Mouse (Mus musculus): ENCODE data around the gene Bptf.
"Not testable (repeated sequence)": the region's sequence is repeated elsewhere in the genome, so short reads cannot be mapped to it uniquely, and the experiment has no call there.

Bptf gene

DNA sequence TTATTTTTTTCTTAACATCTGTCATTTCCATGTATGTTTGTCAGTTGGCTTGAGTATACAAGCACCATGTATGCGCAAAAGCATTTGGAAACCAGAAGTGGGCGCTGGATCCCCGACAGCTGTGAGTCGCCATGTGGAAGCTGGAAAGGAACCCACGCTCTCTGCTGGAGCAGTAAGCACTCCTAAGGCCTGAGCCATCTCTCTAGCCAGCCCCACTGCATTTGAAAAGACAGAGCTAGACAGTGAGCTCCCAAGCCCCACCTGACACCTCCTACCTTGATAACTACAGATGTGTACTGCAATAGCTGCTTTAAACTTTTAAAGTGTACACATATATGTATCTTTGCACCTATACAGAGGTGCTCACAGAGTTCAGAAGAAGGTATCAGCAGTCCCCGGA is 74.5 kb downstream of the Bptf start:
- DNase-seq (ENCODE audit: low read depth, low spot score): no peak

- DNase-seq (ENCODE audit: low read depth, low spot score): no peak
Observed at GRCm38 (mm10) chr11:107054870-107055269, 77.1 kb downstream of the Bptf start.

DNA sequence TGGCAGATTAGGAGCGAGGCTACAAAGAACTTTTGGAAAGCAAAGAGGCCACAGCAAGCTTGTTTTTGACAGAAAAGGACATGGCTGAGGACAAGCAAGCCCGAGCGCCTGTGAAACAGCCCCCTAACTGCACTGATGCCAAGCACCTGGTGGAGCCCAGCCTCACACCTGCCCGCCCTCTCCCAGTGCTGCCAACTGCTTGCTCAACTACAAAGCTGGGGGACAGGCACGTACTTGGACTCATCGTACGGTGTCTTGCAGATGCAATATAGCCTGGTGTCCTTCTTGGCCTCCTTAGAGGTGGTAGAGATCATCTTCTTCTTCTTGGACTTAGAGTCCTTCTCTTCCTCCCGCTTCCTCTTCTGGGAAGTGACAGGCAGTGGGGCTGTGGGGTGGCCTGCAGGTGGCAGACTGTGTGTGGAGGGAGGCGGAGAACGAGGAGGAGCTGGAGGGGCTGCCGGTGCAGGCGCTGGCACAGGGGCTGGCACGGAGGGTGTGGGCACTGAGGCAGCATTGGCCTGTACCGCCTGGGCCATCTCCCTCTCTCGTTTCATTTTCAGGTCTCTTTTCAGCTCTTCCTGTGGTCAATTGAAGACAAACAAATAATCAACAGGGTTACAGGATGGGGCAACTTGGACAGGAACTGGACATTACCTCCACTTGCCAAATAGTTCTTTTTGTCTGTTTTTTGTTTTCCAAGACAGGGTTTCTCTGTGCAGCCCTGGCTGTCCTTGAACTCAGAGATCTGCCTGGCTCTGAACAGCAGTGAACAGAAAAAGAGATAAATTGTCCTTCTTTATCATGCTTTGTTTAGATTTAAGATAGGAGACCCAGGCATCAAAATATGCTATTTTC is 84.9 kb downstream of the Bptf start:
- no peak for DNase-seq (ENCODE audit: low read depth, low spot score)

- no peak for DNase-seq (ENCODE audit: low read depth, low spot score)
Observed at GRCm38 (mm10) chr11:107045546-107045945, 86.4 kb downstream of the Bptf start.

- DNase-seq (ENCODE audit: low read depth, low spot score): peak; percentile 61
Observed at GRCm38 (mm10) chr11:107044321-107044720, 87.6 kb downstream of the Bptf start.

DNA sequence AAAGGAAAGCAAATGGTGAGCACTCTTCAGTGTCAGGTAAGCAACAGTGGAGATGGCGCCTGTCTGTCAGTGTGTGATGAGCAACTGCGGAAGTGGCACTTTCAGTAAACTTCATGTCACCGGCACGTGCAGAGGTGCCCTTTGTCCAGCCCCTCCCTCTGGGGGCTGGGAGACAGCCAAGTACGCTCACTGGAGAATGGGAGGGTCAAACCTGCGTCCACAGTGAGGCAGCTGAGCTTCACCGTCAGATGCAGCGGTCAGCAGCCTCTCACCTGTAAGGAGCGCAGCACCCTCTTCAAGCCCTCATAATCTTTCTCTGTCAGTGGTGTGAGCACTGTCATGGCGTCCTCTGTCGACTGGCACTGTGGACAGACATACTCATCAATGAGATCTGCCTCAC is 88.6 kb downstream of the Bptf start:
- DNase-seq (ENCODE audit: low read depth, low spot score): no peak

DNA sequence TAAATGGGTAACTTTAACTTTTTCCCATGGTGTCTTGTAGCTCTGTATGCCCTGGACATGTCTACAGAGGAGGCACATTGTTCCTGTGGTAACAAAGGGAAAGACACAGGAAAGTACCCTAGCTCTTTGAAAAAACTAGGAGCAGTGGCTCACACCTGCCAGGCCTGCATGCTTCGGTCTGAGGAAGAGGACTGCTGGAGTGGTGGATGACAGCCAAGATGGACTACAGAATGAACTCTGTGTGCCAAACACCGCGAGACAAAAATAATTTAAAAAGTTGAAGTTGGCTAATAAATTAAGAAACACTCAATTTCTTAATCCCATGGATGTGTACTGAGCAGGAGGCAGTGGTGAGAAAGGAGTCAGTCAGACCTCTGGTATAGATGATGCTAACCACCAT is 90.5 kb downstream of the Bptf start:
- DNase-seq (ENCODE audit: low read depth, low spot score): no peak

DNA sequence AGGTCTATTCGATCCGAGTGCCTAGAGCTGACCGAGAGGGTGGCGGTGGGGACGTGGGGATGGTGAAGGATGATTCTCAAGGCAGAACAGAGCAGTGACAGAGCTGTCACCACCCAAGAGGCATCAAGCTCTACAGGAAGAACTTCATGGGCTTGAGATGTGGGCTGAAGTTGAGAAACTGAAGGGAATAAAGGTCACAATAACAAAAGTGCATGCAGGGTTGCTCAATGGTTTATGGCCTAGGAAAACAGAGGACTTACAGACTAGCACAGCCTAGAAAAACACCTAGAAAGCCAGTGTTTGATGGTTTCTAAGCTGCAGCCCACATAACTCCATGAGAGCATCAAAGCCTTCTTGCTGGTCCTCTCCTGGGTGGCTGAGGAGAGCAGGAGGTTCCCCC is 92.5 kb downstream of the Bptf start:
- DNase-seq (ENCODE audit: low read depth, low spot score): no peak

DNA sequence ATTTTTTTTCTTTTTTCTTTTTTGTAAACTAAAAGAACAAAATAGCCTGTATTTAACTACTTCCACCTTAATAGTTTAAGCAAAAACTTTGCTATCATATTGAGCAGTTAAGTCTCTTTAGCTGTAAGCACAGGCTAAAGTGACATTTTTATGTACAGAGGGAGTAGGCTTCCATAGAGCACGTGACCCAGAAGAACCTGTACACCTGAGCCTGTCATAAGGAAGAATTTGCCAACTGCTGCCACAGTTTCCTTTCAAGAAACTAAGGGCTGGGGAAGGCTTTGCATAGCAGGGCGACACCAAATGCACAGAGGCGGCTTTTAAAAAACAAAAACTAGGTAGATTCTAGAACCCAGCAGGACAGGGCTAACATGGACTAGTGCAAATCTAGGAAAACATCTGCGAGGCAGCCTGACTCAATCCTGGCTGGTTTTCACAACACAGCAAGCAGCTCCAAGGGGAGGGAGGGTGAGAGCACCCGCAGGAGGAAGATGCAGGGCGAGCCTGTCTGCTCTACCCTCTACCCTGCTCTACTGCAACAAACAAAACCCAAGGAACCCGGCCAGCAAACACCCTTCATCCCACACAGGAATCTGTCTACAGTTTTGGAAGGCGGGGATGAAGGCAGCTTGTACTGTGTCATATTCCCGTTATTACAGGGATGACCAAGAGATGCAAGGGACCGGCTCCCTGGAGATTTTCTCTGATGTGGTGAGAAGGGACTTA is 97.7 kb downstream of the Bptf start:
- DNase-seq (ENCODE audit: low read depth, low spot score): no peak

DNA sequence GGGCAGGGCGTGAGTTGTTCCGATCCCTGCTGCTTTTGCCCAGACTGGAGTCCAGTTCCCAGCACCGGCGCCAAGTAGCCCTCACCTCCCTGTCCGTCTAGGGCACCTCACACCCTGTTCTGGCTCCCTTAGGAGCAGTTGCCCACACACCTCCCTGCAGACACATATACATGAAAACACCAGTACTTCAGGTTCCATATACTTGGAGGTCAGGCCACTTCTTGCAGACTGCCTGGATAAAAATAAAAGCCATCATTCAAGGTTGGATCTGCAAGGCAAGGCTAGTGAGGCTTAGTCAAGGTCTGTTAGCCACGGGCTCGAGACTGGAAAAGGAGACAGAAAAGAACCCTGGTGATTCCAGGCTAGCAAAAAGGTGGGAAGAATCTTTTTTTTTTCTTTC is 100.3 kb downstream of the Bptf start:
- no peak for DNase-seq (ENCODE audit: low read depth, low spot score)

- DNase-seq (ENCODE audit: low read depth, low spot score): no peak
Observed at GRCm38 (mm10) chr11:107029536-107029935, 102.4 kb downstream of the Bptf start.

DNA sequence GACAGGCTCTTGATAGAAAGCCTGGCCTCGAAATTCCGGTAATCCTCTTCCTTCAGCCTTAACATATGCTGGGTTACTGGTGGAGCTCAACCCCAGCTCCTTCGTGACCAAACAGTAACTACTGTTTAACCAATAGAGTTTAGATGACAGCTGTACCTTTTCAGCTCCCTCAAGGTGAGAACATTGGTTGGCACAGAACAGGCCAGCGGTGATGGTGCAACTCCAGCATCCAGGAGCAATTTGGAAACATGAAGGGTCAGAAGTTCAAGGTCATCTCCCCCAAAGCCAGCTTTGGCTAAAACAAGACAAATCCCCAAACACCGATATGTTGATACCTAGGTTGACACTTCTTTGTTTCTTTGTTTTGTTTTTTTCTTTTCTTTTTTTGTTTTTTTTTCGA is 103.2 kb downstream of the Bptf start:
- DNase-seq (ENCODE audit: low read depth, low spot score): no peak

GRCm38 (mm10) chr11:107028275-107028618 is 103.7 kb downstream of the Bptf start:
- no peak for DNase-seq (ENCODE audit: low read depth, low spot score)

- peak; percentile 80 for DNase-seq (ENCODE audit: low read depth, low spot score)
Observed at GRCm38 (mm10) chr11:107027431-107028274, 104.3 kb downstream of the Bptf start.

GRCm38 (mm10) chr11:107026554-107027430 is 105.1 kb downstream of the Bptf start:
- DNase-seq (ENCODE audit: low read depth, low spot score): no peak

GRCm38 (mm10) chr11:107025411-107026321 is 106.3 kb downstream of the Bptf start, which contains the start of gene 1810010H24Rik:
Gene 1810010H24Rik, plus strand, starts transcription at chr11:107025681.
- no peak for DNase-seq (ENCODE audit: low read depth, low spot score)

GRCm38 (mm10) chr11:107024406-107024805 is 107.5 kb downstream of the Bptf start:
- DNase-seq (ENCODE audit: low read depth, low spot score): no peak

DNA sequence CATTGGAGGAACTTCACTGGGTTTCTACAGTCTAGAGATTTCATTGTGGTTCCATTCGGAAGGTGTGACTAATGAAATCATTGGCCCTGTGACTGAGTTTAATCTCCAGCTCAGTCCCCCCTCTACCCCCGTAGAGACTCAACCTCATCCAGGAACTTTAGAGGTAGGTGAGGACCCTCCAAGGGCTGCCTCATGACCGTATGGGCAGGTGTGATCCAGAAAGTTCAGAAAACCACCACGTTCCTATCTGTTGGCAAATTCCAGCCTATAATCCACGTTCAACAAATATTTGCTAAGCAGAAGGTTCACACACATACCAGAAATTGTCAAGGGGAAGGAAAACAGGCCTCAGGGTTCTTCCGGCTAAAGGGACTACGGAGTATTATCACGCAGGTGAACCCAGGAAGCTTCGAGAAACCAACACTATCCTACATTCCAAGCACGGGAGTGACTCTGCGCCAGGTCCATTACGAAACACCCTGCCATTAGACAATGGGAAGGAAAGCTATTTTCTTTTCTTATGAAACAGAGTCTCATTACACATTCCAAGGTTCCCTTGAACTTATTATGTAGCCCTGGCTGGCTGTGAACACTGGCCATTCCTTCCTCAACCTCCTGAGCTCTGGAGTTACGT is 109.8 kb downstream of the Bptf start:
- no peak for DNase-seq (ENCODE audit: low read depth, low spot score)

- not testable (repeated sequence) for DNase-seq (ENCODE audit: low read depth, low spot score)
Observed at GRCm38 (mm10) chr11:107019722-107020121, 112.2 kb downstream of the Bptf start.

GRCm38 (mm10) chr11:107019318-107019717 is 112.6 kb downstream of the Bptf start:
- no peak for DNase-seq (ENCODE audit: low read depth, low spot score)
